Mouse (Mus musculus) liver, embryonic 12.5 days (tissue): ENCODE measurements around the gene C530008M17Rik. TPM values are rescaled to one million over a fixed set of nuclear protein-coding genes. Genes with fewer than 3 reads are reported as not detected.

Experiments used
- ATAC-seq: fragments of 200-750 bp; cut with Nextera tagmentation; 2 replicates; pipeline ENCODE4 v1.8.0; 2017; ENCODE audit warnings: moderate number of reproducible peaks, mild to moderate bottlenecking, moderate library complexity
- H3K27ac ChIP-seq: fragments of 300-500 bp; sonication (generic); 2 replicates; pipeline ENCODE4 v1.5.1; 2016; ENCODE audit warnings: mild to moderate bottlenecking
- H3K27me3 ChIP-seq: fragments of 300-500 bp; sonication (generic); replicated peaks from 2 replicates; pipeline ENCODE4 v1.6.1; 2016; ENCODE audit warnings: mild to moderate bottlenecking, moderate library complexity
- H3K36me3 ChIP-seq: fragments of 300-500 bp; sonication (generic); 2 replicates; pipeline ENCODE4 v1.6.1; 2016; ENCODE audit warnings: mild to moderate bottlenecking, moderate library complexity
- H3K4me1 ChIP-seq: fragments of 300-500 bp; sonication (generic); 2 replicates; pipeline ENCODE4 v1.6.1; 2016
- H3K4me2 ChIP-seq: fragments of 300-500 bp; sonication (generic); 2 replicates; pipeline ENCODE4 v1.6.1; 2016; ENCODE audit warnings: mild to moderate bottlenecking, moderate library complexity
- H3K4me3 ChIP-seq: fragments of 300-500 bp; sonication (generic); 2 replicates; pipeline ENCODE4 v1.5.1; 2016; ENCODE audit warnings: mild to moderate bottlenecking, moderate library complexity
- H3K9ac ChIP-seq: fragments of 300-500 bp; sonication (generic); 2 replicates; pipeline ENCODE4 v1.6.1; 2016; ENCODE audit warnings: mild to moderate bottlenecking, moderate library complexity
- H3K9me3 ChIP-seq: fragments of 300-500 bp; sonication (generic); replicated peaks from 2 replicates; pipeline ENCODE4 v1.6.1; 2016; ENCODE audit warnings: mild to moderate bottlenecking, moderate library complexity
- WGBS: fragments of 180-500 bp; shearing (Covaris S2); methylation state at CpG from one replicate; pipeline ENCODE4 v1.1.7; 2016; ENCODE audit not compliant: insufficient replicate concordance; 5-methylcytosine and 5-hydroxymethylcytosine counted together
- polyA plus RNA-seq: library from polyadenylated mRNA; unstranded; fragments of >200 nt; fragmentation: Nextera tagmentation; extraction: Ambion mirVana; gene quantifications from 2 replicates; pipeline ENCODE4 v1.2.1, GENCODE M21; 2016

The C530008M17Rik gene
- polyA plus RNA-seq, 1 experiment from 2014 or later: 12.2 TPM

GRCm38 (mm10) chr5:76645091-76645868, 11.0 kb upstream of the C530008M17Rik start:
- ATAC-seq: no peak
- Histone ChIP-seq H3K36me3 (peaks cover 46% of the 10 kb centered on the region), H3K4me3 (no peak overlapping the region), H3K9ac (no peak overlapping the region), H3K4me1 (peaks cover 7% of the 10 kb centered on the region; the same call in 1 of the 2 replicates), H3K27me3 (no peaks in the 10 kb centered on the region), H3K27ac (no peak overlapping the region), H3K4me2 (no peak overlapping the region), H3K9me3 (no peaks in the 10 kb centered on the region)
- 72% methylated on average over 10 of the region's 10 CpGs for WGBS

GRCm38 (mm10) chr5:76649897-76650296, 6.4 kb upstream of the C530008M17Rik start:
- Histone ChIP-seq H3K9ac (no peak overlapping the region), H3K27me3 (no peaks in the 10 kb centered on the region), H3K4me1 (peaks cover 7% of the 10 kb centered on the region), H3K27ac (no peak overlapping the region), H3K36me3 (peaks cover 3% of the 10 kb centered on the region; the same call in 1 of the 2 replicates), H3K9me3 (no peaks in the 10 kb centered on the region), H3K4me2 (no peak overlapping the region), H3K4me3 (no peak overlapping the region)
- no peak for ATAC-seq
- 56% methylated on average over 4 of the region's 4 CpGs for WGBS

GRCm38 (mm10) chr5:76651151-76651725, 5.1 kb upstream of the C530008M17Rik start:
- Histone ChIP-seq H3K4me3 (no peak overlapping the region), H3K36me3 (no peaks in the 10 kb centered on the region; the same call in 1 of the 2 replicates), H3K9ac (no peak overlapping the region), H3K27ac (no peak overlapping the region), H3K27me3 (no peaks in the 10 kb centered on the region), H3K4me2 (no peak overlapping the region), H3K9me3 (no peaks in the 10 kb centered on the region), H3K4me1 (peaks cover 8% of the 10 kb centered on the region)
- ATAC-seq: no peak
- 74% methylated on average over 5 of the region's 5 CpGs for WGBS

- H3K9me3 ChIP-seq: no peaks in the 10 kb centered on the region
- 1% methylated on average over 76 of the region's 80 CpGs for WGBS
- H3K4me2 ChIP-seq: peak overlapping the region; percentile 97
- H3K4me1 ChIP-seq: peaks cover 53% of the 10 kb centered on the region
- peak overlapping the region; percentile 83 for H3K4me3 ChIP-seq
- peak overlapping the region; percentile 93 for H3K9ac ChIP-seq
- H3K27me3 ChIP-seq: no peaks in the 10 kb centered on the region
- no peaks in the 10 kb centered on the region for H3K36me3 ChIP-seq
- peak; percentile 64 for ATAC-seq
- H3K27ac ChIP-seq: peak overlapping the region; percentile 90
Measured at GRCm38 (mm10) chr5:76657245-76658083, 1.2 kb downstream of the C530008M17Rik start.

GRCm38 (mm10) chr5:76658084-76658934, 2.0 kb downstream of the C530008M17Rik start:
- Histone ChIP-seq H3K4me2 (peak overlapping the region; percentile 97), H3K4me3 (peak overlapping the region; percentile 83), H3K9me3 (no peaks in the 10 kb centered on the region), H3K9ac (peak overlapping the region; percentile 93), H3K4me1 (peaks cover 60% of the 10 kb centered on the region), H3K36me3 (no peaks in the 10 kb centered on the region), H3K27me3 (no peaks in the 10 kb centered on the region), H3K27ac (peak overlapping the region; percentile 90)
- 2% methylated on average over 38 of the region's 38 CpGs for WGBS
- ATAC-seq: peak; percentile 94

GRCm38 (mm10) chr5:76659958-76660635, 3.8 kb downstream of the C530008M17Rik start:
- 76% methylated on average over 8 of the region's 8 CpGs for WGBS
- Histone ChIP-seq H3K9ac (0 out of 2 replicates have a peak overlapping the region, but pooled peaks have one; percentile 14), H3K9me3 (no peaks in the 10 kb centered on the region), H3K27ac (peak overlapping the region; percentile 90), H3K4me3 (no peak overlapping the region), H3K36me3 (no peaks in the 10 kb centered on the region), H3K4me1 (peaks cover 60% of the 10 kb centered on the region), H3K4me2 (peak overlapping the region; percentile 97; the same call in 1 of the 2 replicates), H3K27me3 (no peaks in the 10 kb centered on the region)
- no peak for ATAC-seq

- Histone ChIP-seq H3K27ac (peak overlapping the region; percentile 53), H3K36me3 (no peaks in the 10 kb centered on the region), H3K27me3 (no peaks in the 10 kb centered on the region), H3K4me2 (peak overlapping the region; percentile 40), H3K9ac (no peak overlapping the region), H3K9me3 (no peaks in the 10 kb centered on the region), H3K4me3 (no peak overlapping the region), H3K4me1 (peaks cover 58% of the 10 kb centered on the region)
- 32% methylated on average over 4 of the region's 4 CpGs for WGBS
- ATAC-seq: no peak
Measured at GRCm38 (mm10) chr5:76661310-76661709, 5.0 kb downstream of the C530008M17Rik start.

- no peaks in the 10 kb centered on the region for H3K27me3 ChIP-seq
- H3K27ac ChIP-seq: no peak overlapping the region
- H3K4me3 ChIP-seq: no peak overlapping the region
- 82% methylated on average over 7 of the region's 7 CpGs for WGBS
- no peak overlapping the region for H3K4me2 ChIP-seq
- H3K4me1 ChIP-seq: peaks cover 49% of the 10 kb centered on the region
- no peak for ATAC-seq
- no peak overlapping the region for H3K9ac ChIP-seq
- no peaks in the 10 kb centered on the region for H3K9me3 ChIP-seq
- no peaks in the 10 kb centered on the region for H3K36me3 ChIP-seq
Measured at GRCm38 (mm10) chr5:76664936-76665335, 8.6 kb downstream of the C530008M17Rik start.

GRCm38 (mm10) chr5:76665421-76665820, 9.1 kb downstream of the C530008M17Rik start:
- Histone ChIP-seq H3K4me2 (no peak overlapping the region), H3K27me3 (no peaks in the 10 kb centered on the region), H3K9ac (no peak overlapping the region), H3K27ac (no peak overlapping the region), H3K9me3 (no peaks in the 10 kb centered on the region), H3K4me3 (no peak overlapping the region), H3K36me3 (no peaks in the 10 kb centered on the region), H3K4me1 (peaks cover 48% of the 10 kb centered on the region)
- ATAC-seq: no peak
- 58% methylated on average over 7 of the region's 7 CpGs for WGBS

GRCm38 (mm10) chr5:76666026-76666756, 9.9 kb downstream of the C530008M17Rik start:
- Histone ChIP-seq H3K4me2 (no peak overlapping the region), H3K9me3 (no peaks in the 10 kb centered on the region), H3K4me3 (no peak overlapping the region), H3K27me3 (no peaks in the 10 kb centered on the region), H3K36me3 (no peaks in the 10 kb centered on the region), H3K27ac (no peak overlapping the region), H3K4me1 (peaks cover 45% of the 10 kb centered on the region), H3K9ac (no peak overlapping the region)
- no peak for ATAC-seq
- WGBS: 79% methylated on average over 6 of the region's 6 CpGs
